Mouse (Mus musculus) lung, postnatal 4 days (tissue): ENCODE results near the gene Nap1l4.

Experiments used
- DNase-seq, 2 experiments: peaks; one replicate each; pipeline ENCODE4 v3.0.0; 2021

Nap1l4 gene

DNA sequence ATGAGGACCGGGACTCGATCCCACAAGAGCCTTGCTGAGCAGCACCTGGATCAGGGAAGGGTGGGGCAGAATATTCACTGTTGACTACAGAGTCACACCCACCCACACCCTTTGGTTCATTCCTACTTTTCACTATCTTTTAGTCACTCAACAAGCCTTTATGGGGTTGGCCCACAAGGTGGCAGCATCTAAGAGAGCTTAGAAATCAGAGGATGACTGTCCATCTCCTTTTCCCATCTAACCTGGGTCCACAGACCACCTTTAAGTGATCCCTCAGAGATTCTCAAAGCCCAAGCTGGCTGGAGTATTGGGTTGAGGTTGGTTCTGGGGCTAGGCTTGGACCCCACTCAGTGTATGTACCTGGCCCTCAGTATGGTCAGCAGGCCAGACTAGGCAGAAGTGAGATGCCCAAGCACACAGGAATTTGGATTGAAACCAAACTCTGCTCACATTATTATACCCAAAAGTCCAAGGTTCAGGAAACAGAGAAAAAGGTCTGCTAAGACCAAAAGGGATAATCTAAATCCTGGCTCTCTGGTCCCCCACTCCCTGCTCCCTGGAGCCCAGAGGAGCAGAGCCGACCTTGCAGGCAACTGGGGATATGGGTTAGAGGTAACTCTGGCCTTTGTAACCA, 72.1 kb downstream of the Nap1l4 start:
- no peak for DNase-seq

- DNase-seq = no peak
Observed at GRCm38 (mm10) chr7:143475876-143476275, 73.0 kb downstream of the Nap1l4 start.

DNA sequence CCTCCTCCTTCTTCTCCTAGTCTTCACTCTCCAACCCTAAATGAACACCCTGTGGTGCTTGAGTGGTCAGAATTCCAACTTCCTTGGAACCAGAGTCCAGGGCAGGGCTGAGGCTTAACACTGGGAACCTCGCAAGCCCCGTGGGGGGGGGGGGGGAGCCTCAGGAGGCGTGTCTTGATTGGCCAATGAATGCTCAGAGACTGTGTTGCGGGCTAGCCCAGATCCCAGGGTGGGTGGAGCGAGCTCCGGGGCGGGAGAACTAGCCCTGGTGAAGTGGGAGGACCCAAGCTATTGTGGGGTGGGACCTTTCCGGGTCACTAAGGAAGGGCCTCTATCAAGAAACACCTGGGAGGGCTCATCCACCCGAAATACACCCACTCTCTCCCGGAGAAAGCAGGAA, 74.1 kb downstream of the Nap1l4 start:
- no peak for DNase-seq

DNA sequence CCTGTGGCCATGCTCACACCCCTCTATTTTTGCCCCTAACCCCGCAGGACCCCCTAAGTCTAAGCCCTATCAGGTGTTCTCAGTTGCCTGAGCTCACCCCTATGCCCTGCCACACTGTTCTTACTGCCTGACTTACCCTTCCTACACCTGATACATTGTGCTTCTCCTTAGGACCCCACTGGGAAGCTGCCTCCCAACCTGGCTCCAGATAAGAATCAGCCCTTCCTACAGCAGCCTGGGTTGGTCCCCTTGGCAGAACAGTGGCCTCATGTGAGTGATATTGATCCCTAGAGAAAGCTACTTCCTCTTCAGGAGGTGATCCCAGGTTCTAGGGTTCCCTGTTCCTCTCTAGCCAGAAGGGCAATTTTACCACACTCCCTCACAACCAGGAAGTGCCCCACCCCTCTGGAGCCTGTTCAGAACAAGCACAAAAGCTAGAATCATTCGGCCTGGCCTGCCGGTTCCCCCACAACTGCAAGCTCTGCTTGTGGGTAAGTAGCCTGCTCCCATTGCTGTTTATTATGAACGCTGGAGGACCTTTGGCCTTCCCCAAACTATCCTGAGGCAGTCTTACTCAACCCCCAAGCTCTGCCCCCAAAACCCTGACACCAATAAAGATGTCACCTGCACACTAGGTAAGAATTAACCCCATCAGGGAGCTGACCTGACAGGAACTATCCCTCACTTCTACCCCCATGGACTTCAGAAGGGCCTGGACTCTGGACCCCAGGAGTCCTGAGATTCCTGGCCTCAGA, 75.4 kb downstream of the Nap1l4 start, which contains the start of gene Slc22a18:
Gene Slc22a18, plus strand, starts transcription at position 390 of the 755 bp plus-strand sequence.
- DNase-seq = peak; percentile 58 to 59

GRCm38 (mm10) chr7:143469946-143470345, 79.0 kb downstream of the Nap1l4 start:
- peak; percentile 81 to 85 for DNase-seq

GRCm38 (mm10) chr7:143467714-143468113, 81.2 kb downstream of the Nap1l4 start:
- DNase-seq = no peak

DNA sequence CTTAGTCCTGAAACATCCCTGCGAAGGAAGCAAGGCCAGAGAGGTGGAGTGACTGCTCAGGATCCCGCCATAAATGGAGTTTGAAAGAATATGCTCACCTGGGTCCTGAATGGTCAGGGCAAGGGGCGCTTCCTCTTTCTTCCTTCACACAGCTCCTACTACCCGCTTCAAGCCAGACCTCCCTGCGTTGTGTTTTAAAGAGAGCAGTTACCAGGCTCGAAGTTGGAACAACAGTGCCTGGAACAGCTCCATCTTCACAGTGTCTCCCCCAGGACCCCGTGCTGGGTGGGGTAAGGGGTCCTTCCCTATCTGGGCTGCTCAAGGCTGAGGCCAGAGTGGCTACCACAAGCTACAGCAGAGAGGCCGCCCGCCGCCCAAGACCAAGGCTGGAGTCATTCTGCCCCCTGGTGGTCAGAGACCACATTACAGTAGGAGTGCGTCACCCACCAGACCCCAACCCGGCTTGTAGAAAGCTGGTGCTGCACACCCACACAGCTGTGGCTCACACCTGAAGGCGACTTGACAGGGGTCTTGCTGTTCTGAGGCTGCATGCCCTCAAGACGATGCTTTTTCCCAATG, 82.7 kb downstream of the Nap1l4 start:
- DNase-seq = peak; percentile 73 to 89

GRCm38 (mm10) chr7:143464811-143465560, 83.9 kb downstream of the Nap1l4 start:
- peak; percentile 60 to 72 for DNase-seq

DNA sequence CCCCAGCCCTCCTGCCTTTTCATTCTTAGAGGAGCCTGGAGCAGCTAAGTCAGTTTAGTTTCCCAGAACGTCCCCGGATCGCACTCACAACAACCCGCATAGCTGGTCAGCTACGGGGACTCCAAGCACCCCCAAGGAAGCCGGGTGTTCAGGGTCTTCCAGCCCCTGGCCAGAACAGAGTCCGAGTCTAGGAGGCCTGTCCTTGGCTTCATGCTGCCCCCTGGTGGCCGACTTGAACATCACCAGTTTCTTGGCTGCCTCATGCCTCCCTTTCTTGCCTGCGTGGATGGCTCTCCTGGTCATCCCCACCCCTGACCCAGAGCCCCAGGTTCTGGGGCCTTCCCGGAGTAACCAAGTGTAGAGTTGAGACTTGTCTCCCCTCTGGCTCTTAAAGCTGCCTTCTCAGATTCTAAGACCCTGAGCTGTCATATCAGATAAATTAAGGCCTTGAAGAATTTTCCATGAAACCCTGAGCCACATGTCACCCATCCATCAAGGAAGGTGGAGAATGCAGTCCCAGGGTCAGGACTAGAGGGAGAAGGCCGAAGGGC, 85.0 kb downstream of the Nap1l4 start:
- peak; percentile 78 to 85 for DNase-seq
